Mouse (Mus musculus) liver, embryonic 13.5 days (tissue): ENCODE measurements around the gene 4930539E08Rik. TPM values are rescaled to one million over a fixed set of nuclear protein-coding genes. Genes with fewer than 3 reads are reported as not detected.

Experiments used
- ATAC-seq: fragments of 200-750 bp; cut with Nextera tagmentation; 2 replicates; pipeline ENCODE4 v1.8.0; 2017; ENCODE audit warnings: low read depth, mild to moderate bottlenecking, moderate number of reproducible peaks, moderate library complexity
- DNase-seq: peaks from one replicate; pipeline ENCODE4 v3.0.0; 2022
- H3K27ac ChIP-seq: fragments of 300-500 bp; sonication (generic); 2 replicates; pipeline ENCODE4 v1.5.1; 2015; ENCODE audit warnings: moderate library complexity, mild to moderate bottlenecking, inconsistent platforms
- H3K27me3 ChIP-seq: fragments of 300-500 bp; sonication (generic); 2 replicates; pipeline ENCODE4 v1.6.1; 2015; ENCODE audit warnings: mild to moderate bottlenecking, inconsistent platforms
- H3K36me3 ChIP-seq: fragments of 300-500 bp; sonication (generic); 2 replicates; pipeline ENCODE4 v1.6.1; 2015; ENCODE audit warnings: mild to moderate bottlenecking, inconsistent platforms
- H3K4me1 ChIP-seq: fragments of 300-500 bp; sonication (generic); replicated peaks from 2 replicates; pipeline ENCODE4 v1.6.1; 2015; ENCODE audit warnings: inconsistent platforms
- H3K4me2 ChIP-seq: fragments of 300-500 bp; sonication (generic); 2 replicates; pipeline ENCODE4 v1.6.1; 2015; ENCODE audit warnings: inconsistent platforms, mild to moderate bottlenecking, moderate library complexity
- H3K4me3 ChIP-seq: fragments of 300-500 bp; sonication (generic); replicated peaks from 2 replicates; pipeline ENCODE4 v1.5.1; 2015; ENCODE audit warnings: mild to moderate bottlenecking, inconsistent platforms
- H3K9ac ChIP-seq: fragments of 300-500 bp; sonication (generic); 2 replicates; pipeline ENCODE4 v1.6.1; 2015; ENCODE audit warnings: mild to moderate bottlenecking, inconsistent platforms
- H3K9me3 ChIP-seq: fragments of 300-500 bp; sonication (generic); replicated peaks from 2 replicates; pipeline ENCODE4 v1.6.1; 2016; ENCODE audit warnings: inconsistent platforms
- WGBS: fragments of 180-500 bp; shearing (Covaris S2); methylation state at CpG from one replicate; pipeline ENCODE4 v1.1.7; 2015; ENCODE audit not compliant: insufficient replicate concordance; 5-methylcytosine and 5-hydroxymethylcytosine counted together
- polyA plus RNA-seq: library from polyadenylated mRNA; unstranded; fragments of >200 nt; fragmentation: Nextera tagmentation; extraction: Ambion mirVana; gene quantifications from 2 replicates; pipeline ENCODE4 v1.2.1, GENCODE M21; 2015

Gene 4930539E08Rik
- polyA plus RNA-seq, 1 experiment from 2014 or later = 0.15 TPM

- no peak overlapping the region for H3K9ac ChIP-seq
- H3K36me3 ChIP-seq = no peaks in the 10 kb centered on the region
- no peak for DNase-seq
- ATAC-seq = no peak
- peaks cover 36% of the 10 kb centered on the region for H3K27me3 ChIP-seq
- H3K4me2 ChIP-seq = no peak overlapping the region
- H3K4me1 ChIP-seq = peaks cover 23% of the 10 kb centered on the region
- WGBS = 79% methylated on average over 7 of the region's 7 CpGs
- no peak overlapping the region for H3K27ac ChIP-seq
- no peaks in the 10 kb centered on the region for H3K9me3 ChIP-seq
- no peak overlapping the region for H3K4me3 ChIP-seq
Measured at GRCm38 (mm10) chr17:28907959-28908358, 7.2 kb downstream of the 4930539E08Rik start.

- Histone ChIP-seq H3K4me3 (no peak overlapping the region), H3K9me3 (no peaks in the 10 kb centered on the region), H3K27me3 (peaks cover 28% of the 10 kb centered on the region), H3K9ac (no peak overlapping the region), H3K36me3 (no peaks in the 10 kb centered on the region), H3K4me2 (no peak overlapping the region), H3K27ac (no peak overlapping the region), H3K4me1 (peaks cover 22% of the 10 kb centered on the region)
- 73% methylated on average over 13 of the region's 13 CpGs for WGBS
- DNase-seq (no peak), ATAC-seq (no peak)
Measured at GRCm38 (mm10) chr17:28905377-28905916, 9.7 kb downstream of the 4930539E08Rik start.

GRCm38 (mm10) chr17:28904546-28905376 lies 10.4 kb downstream of the 4930539E08Rik start:
- Histone ChIP-seq H3K4me2 (no peak overlapping the region), H3K4me1 (peaks cover 16% of the 10 kb centered on the region), H3K27ac (no peak overlapping the region), H3K9me3 (no peaks in the 10 kb centered on the region), H3K27me3 (peaks cover 21% of the 10 kb centered on the region), H3K36me3 (no peaks in the 10 kb centered on the region), H3K9ac (no peak overlapping the region), H3K4me3 (no peak overlapping the region)
- no peak for ATAC-seq
- 29% methylated on average over 23 of the region's 23 CpGs for WGBS
- no peak for DNase-seq

GRCm38 (mm10) chr17:28901559-28901958 lies 13.6 kb downstream of the 4930539E08Rik start:
- peaks cover 12% of the 10 kb centered on the region; the same call in 1 of the 2 replicates for H3K27me3 ChIP-seq
- no peak overlapping the region for H3K4me3 ChIP-seq
- H3K4me2 ChIP-seq = no peak overlapping the region
- 50% methylated on average over 4 of the region's 4 CpGs for WGBS
- no peak for ATAC-seq
- H3K9me3 ChIP-seq = no peaks in the 10 kb centered on the region
- peaks cover 23% of the 10 kb centered on the region for H3K4me1 ChIP-seq
- no peak overlapping the region for H3K27ac ChIP-seq
- H3K36me3 ChIP-seq = no peaks in the 10 kb centered on the region
- no peak overlapping the region for H3K9ac ChIP-seq
- DNase-seq = no peak

GRCm38 (mm10) chr17:28899427-28899826 lies 15.7 kb downstream of the 4930539E08Rik start:
- no peak for ATAC-seq
- Histone ChIP-seq H3K4me3 (no peak overlapping the region), H3K4me1 (peaks cover 15% of the 10 kb centered on the region), H3K9ac (no peak overlapping the region), H3K27ac (no peak overlapping the region), H3K4me2 (no peak overlapping the region), H3K9me3 (no peaks in the 10 kb centered on the region), H3K27me3 (no peaks in the 10 kb centered on the region), H3K36me3 (no peaks in the 10 kb centered on the region)
- 57% methylated on average over 19 of the region's 19 CpGs for WGBS
- no peak for DNase-seq

- no peaks in the 10 kb centered on the region for H3K27me3 ChIP-seq
- H3K4me3 ChIP-seq = no peak overlapping the region
- H3K36me3 ChIP-seq = no peaks in the 10 kb centered on the region
- ATAC-seq (0 out of 2 replicates have a peak, but pooled peaks have one; percentile 26), DNase-seq (no peak)
- no peak overlapping the region for H3K9ac ChIP-seq
- peaks cover 15% of the 10 kb centered on the region for H3K4me1 ChIP-seq
- 60% methylated on average over 5 of the region's 5 CpGs for WGBS
- no peaks in the 10 kb centered on the region for H3K9me3 ChIP-seq
- H3K4me2 ChIP-seq = no peak overlapping the region
- H3K27ac ChIP-seq = no peak overlapping the region
Measured at GRCm38 (mm10) chr17:28898249-28898648, 16.9 kb downstream of the 4930539E08Rik start.

- Histone ChIP-seq H3K36me3 (no peaks in the 10 kb centered on the region), H3K27ac (no peak overlapping the region), H3K9ac (no peak overlapping the region), H3K27me3 (no peaks in the 10 kb centered on the region), H3K4me1 (peaks cover 15% of the 10 kb centered on the region), H3K4me2 (no peak overlapping the region), H3K4me3 (no peak overlapping the region), H3K9me3 (no peaks in the 10 kb centered on the region)
- 73% methylated on average over 5 of the region's 5 CpGs for WGBS
- DNase-seq (no peak), ATAC-seq (no peak)
Measured at GRCm38 (mm10) chr17:28897817-28898216, 17.3 kb downstream of the 4930539E08Rik start.

- no peak overlapping the region for H3K4me2 ChIP-seq
Measured at GRCm38 (mm10) chr17:28896095-28896780, 18.9 kb downstream of the 4930539E08Rik start.

GRCm38 (mm10) chr17:28895217-28895875 lies 19.8 kb downstream of the 4930539E08Rik start:
- WGBS = 86% methylated on average over 21 of the region's 21 CpGs
- no peaks in the 10 kb centered on the region for H3K9me3 ChIP-seq
- H3K27me3 ChIP-seq = no peaks in the 10 kb centered on the region
- H3K36me3 ChIP-seq = no peaks in the 10 kb centered on the region
- ATAC-seq (no peak), DNase-seq (no peak)
- H3K4me2 ChIP-seq = no peak overlapping the region
- H3K4me3 ChIP-seq = no peak overlapping the region
- peaks cover 15% of the 10 kb centered on the region for H3K4me1 ChIP-seq
- H3K27ac ChIP-seq = no peak overlapping the region
- no peak overlapping the region for H3K9ac ChIP-seq

More at GRCm38 (mm10) chr17:28896095-28896780, 18.9 kb downstream of the 4930539E08Rik start:
- H3K27me3 ChIP-seq = no peaks in the 10 kb centered on the region
- H3K9ac ChIP-seq = no peak overlapping the region
- DNase-seq (no peak), ATAC-seq (no peak)
- H3K9me3 ChIP-seq = no peaks in the 10 kb centered on the region
- WGBS = 76% methylated on average over 11 of the region's 11 CpGs
- no peaks in the 10 kb centered on the region for H3K36me3 ChIP-seq
- peaks cover 15% of the 10 kb centered on the region for H3K4me1 ChIP-seq
- no peak overlapping the region for H3K27ac ChIP-seq
- H3K4me3 ChIP-seq = no peak overlapping the region

- H3K4me1 ChIP-seq = peaks cover 11% of the 10 kb centered on the region
- no peak for DNase-seq
- ATAC-seq = no peak
- 49% methylated on average over 11 of the region's 11 CpGs for WGBS
- no peaks in the 10 kb centered on the region for H3K9me3 ChIP-seq
- no peak overlapping the region for H3K4me2 ChIP-seq
- no peaks in the 10 kb centered on the region for H3K27me3 ChIP-seq
- no peak overlapping the region for H3K9ac ChIP-seq
- H3K27ac ChIP-seq = no peak overlapping the region
- no peaks in the 10 kb centered on the region for H3K36me3 ChIP-seq
- no peak overlapping the region for H3K4me3 ChIP-seq
Measured at GRCm38 (mm10) chr17:28894050-28894767, 20.9 kb downstream of the 4930539E08Rik start.
